Mouse (Mus musculus) cortical plate, adult 2 months (tissue): ENCODE measurements around the gene Cd160. TPM values are rescaled to one million over a fixed set of nuclear protein-coding genes. Genes with fewer than 3 reads are reported as not detected.

Experiments used
- H3K27ac ChIP-seq: fragments of 200-500 bp; 2 replicates; pipeline ENCODE4 v1.5.1; 2012; ENCODE audit warnings: low read length, control low read depth, inconsistent platforms; ENCODE audit not compliant: insufficient read depth
- H3K4me1 ChIP-seq: fragments of 200-500 bp; 2 replicates; pipeline ENCODE4 v1.6.1; 2011; ENCODE audit warnings: low read length; ENCODE audit not compliant: control insufficient read depth, insufficient read depth
- H3K4me3 ChIP-seq: fragments of 200-500 bp; 2 replicates; pipeline ENCODE4 v1.5.1; 2011; ENCODE audit warnings: mild to moderate bottlenecking, low read length, control low read depth; ENCODE audit not compliant: insufficient read depth
- CTCF ChIP-seq: fragments of 200-500 bp; IDR thresholded peaks from 2 replicates; pipeline ENCODE4 v1.5.1; 2011; ENCODE audit warnings: mild to moderate bottlenecking, control low read depth, low read length; ENCODE audit not compliant: insufficient read depth; ENCODE audit errors: extremely low read depth
- POLR2A ChIP-seq: fragments of 200-500 bp; IDR thresholded peaks from 2 replicates; pipeline ENCODE4 v1.6.1; 2011; ENCODE audit warnings: mild to moderate bottlenecking, low read length, control low read depth; ENCODE audit not compliant: insufficient read depth; ENCODE audit errors: extremely low read depth
- polyA plus RNA-seq: library from polyadenylated mRNA; depleted of rRNA; stranded (reverse); fragments of >200 nt; gene quantifications from 2 replicates; pipeline ENCODE4 v1.2.3, GENCODE M21; 2012

Cd160 gene
- polyA plus RNA-seq, 1 experiment = not detected

- no peaks in the 10 kb centered on the region for H3K4me1 ChIP-seq
- TF ChIP-seq CTCF = no peak
- TF ChIP-seq POLR2A = no peak
These were observed 3.8 kb upstream of the Cd160 start for GRCm38 (mm10) chr3:96832930-96833329.

GRCm38 (mm10) chr3:96829856-96830255 lies 705 bp upstream of the Cd160 start:
- no peaks in the 10 kb centered on the region for H3K4me1 ChIP-seq
- no peak overlapping the region for H3K27ac ChIP-seq
- H3K4me3 ChIP-seq = no peak overlapping the region
- TF ChIP-seq POLR2A (no peak), CTCF (no peak)

More at GRCm38 (mm10) chr3:96832930-96833329, 3.8 kb upstream of the Cd160 start:
- Histone ChIP-seq H3K4me3 (no peak overlapping the region), H3K27ac (no peak overlapping the region)

GRCm38 (mm10) chr3:96828308-96828864 lies 765 bp downstream of the Cd160 start:
- H3K4me1 ChIP-seq = no peaks in the 10 kb centered on the region
- TF ChIP-seq CTCF = no peak
- no peak for TF ChIP-seq POLR2A
- H3K27ac ChIP-seq = no peak overlapping the region
- H3K4me3 ChIP-seq = no peak overlapping the region

- H3K27ac ChIP-seq = no peak overlapping the region
- no peak overlapping the region for H3K4me3 ChIP-seq
- H3K4me1 ChIP-seq = no peaks in the 10 kb centered on the region
- TF ChIP-seq POLR2A (no peak), CTCF (no peak)
These were observed 3.9 kb downstream of the Cd160 start for GRCm38 (mm10) chr3:96825261-96825660.

- TF ChIP-seq CTCF = no peak
- TF ChIP-seq POLR2A = no peak
- H3K27ac ChIP-seq = no peak overlapping the region
- H3K4me3 ChIP-seq = no peak overlapping the region
- H3K4me1 ChIP-seq = no peaks in the 10 kb centered on the region
These were observed 4.5 kb downstream of the Cd160 start for GRCm38 (mm10) chr3:96824614-96825013.

- TF ChIP-seq POLR2A (no peak), CTCF (no peak)
- H3K4me3 ChIP-seq = no peak overlapping the region
- no peaks in the 10 kb centered on the region for H3K4me1 ChIP-seq
- no peak overlapping the region for H3K27ac ChIP-seq
These were observed 5.5 kb downstream of the Cd160 start for GRCm38 (mm10) chr3:96823701-96824100.

GRCm38 (mm10) chr3:96821581-96821980 lies 7.6 kb downstream of the Cd160 start:
- no peaks in the 10 kb centered on the region for H3K4me1 ChIP-seq
- TF ChIP-seq POLR2A (no peak), CTCF (no peak)

GRCm38 (mm10) chr3:96820116-96820915 lies 8.8 kb downstream of the Cd160 start:
- TF ChIP-seq POLR2A (no peak), CTCF (no peak)
- Histone ChIP-seq H3K4me1 (no peaks in the 10 kb centered on the region), H3K4me3 (no peak overlapping the region), H3K27ac (no peak overlapping the region)

More at GRCm38 (mm10) chr3:96821581-96821980, 7.6 kb downstream of the Cd160 start:
- Histone ChIP-seq H3K4me3 (no peak overlapping the region), H3K27ac (no peak overlapping the region)

GRCm38 (mm10) chr3:96814342-96814741 lies 14.8 kb downstream of the Cd160 start:
- no peak overlapping the region for H3K4me3 ChIP-seq
- no peak for TF ChIP-seq CTCF
- H3K27ac ChIP-seq = no peak overlapping the region
- no peaks in the 10 kb centered on the region for H3K4me1 ChIP-seq

- no peak overlapping the region for H3K27ac ChIP-seq
- TF ChIP-seq CTCF (no peak), POLR2A (no peak)
- no peak overlapping the region for H3K4me3 ChIP-seq
- H3K4me1 ChIP-seq = no peaks in the 10 kb centered on the region
These were observed 15.4 kb downstream of the Cd160 start for GRCm38 (mm10) chr3:96813591-96814244.
